In the genomic region with DNA sequence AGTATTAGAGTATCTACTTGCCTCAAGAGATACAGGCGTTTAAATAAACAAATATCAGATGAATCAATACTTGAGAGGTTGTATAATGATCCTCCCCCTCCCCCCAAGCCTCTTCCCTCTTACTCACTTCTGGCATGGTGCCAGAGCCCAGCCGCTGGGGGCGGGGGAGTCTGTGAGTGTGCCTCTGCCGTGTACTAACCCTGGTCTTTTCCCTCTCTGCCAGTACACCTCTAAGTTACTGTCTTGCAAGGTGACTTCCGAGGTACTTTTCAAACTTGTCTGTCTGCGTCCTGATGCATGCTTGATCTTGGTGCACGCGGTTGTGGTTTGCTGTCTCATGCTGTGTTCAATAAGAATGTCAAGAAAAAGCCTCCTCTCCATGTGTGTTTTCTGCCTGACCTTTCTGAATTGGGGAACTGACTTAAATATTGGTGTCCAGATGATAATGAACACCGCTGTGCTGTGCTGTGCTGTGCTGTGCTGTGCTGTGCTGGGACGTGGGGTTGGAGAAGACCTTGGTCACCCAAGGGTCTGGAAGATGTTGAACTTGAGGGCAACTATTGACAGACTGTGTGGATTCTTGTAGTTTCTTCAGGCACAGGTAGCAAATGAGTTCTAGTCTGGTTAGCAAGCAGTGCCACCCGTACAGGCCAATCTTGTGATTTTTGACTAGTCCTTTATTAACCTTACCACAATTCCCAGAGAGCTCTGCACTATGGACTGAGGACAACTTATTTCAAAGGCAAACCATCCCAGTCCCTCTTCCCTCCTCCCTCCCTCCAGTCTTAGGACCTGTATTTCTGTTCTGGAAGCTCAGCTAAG, we compare ENCODE assay signal across 9 mouse cellular contexts. TPM values are rescaled to one million over a fixed set of nuclear protein-coding genes. Genes with fewer than 3 reads are reported as not detected.
A peak's percentile ranks its signal among the peaks of the same experiment; 100 is the strongest.
DNase-seq lines count a peak whose midpoint lies in the region; ATAC-seq lines count a peak whose summit lies in the region.
"Had no signal": no experiment of that assay in that cellular context is flagged by ENCODE, and none has a peak within 500 bp of the region (broad histone marks: within the 10 kb centered on the region; RNA-seq: fewer than 3 reads in every experiment).

No protein-coding gene starts in this region.

- H3K4me1 ChIP-seq in forebrain, embryonic 11.5 days (replicated peaks; ENCODE audit: control insufficient read depth, insufficient read depth, low read length), result peaks cover 4% of the 10 kb centered on the region; the same call in 1 of the 2 replicates
- peaks cover 9% of the 10 kb centered on the region for H3K4me1 ChIP-seq in forebrain, embryonic 10.5 days
- H3K4me1 ChIP-seq in forebrain, embryonic 14.5 days (ENCODE audit: control insufficient read depth, insufficient read depth, low read length), result peaks cover 3% of the 10 kb centered on the region; the same call in 1 of the 2 replicates

- no peaks in the 10 kb centered on the region for H3K27me3 ChIP-seq in forebrain, embryonic 11.5 days (ENCODE audit: control insufficient read depth, insufficient read depth, low read length)
- no peaks in the 10 kb centered on the region for H3K27me3 ChIP-seq in forebrain, embryonic 10.5 days (ENCODE audit: poor library complexity, severe bottlenecking)
- H3K27me3 ChIP-seq in forebrain, embryonic 14.5 days (replicated peaks; ENCODE audit: control insufficient read depth, insufficient read depth, low read length), result no peaks in the 10 kb centered on the region
- H3K27me3 ChIP-seq: limb, embryonic 13.5 days had no signal

- no peak for ATAC-seq in forebrain, embryonic 11.5 days (replicated peaks; ENCODE audit: low FRiP score)
- peak; percentile 37 for ATAC-seq in forebrain, embryonic 14.5 days

- no peaks in the 10 kb centered on the region for H3K9me3 ChIP-seq in forebrain, embryonic 11.5 days (ENCODE audit: control insufficient read depth, low read length)
- H3K9me3 ChIP-seq in forebrain, embryonic 10.5 days, result no peaks in the 10 kb centered on the region
- H3K9me3 ChIP-seq in forebrain, embryonic 14.5 days (replicated peaks; ENCODE audit: control insufficient read depth, low read length), result no peaks in the 10 kb centered on the region
- H3K9me3 ChIP-seq: limb, embryonic 13.5 days had no signal

- H3K4me3 ChIP-seq in forebrain, embryonic 11.5 days (ENCODE audit: low read depth, low read length), result no peak overlapping the region
- H3K4me3 ChIP-seq in forebrain, embryonic 10.5 days, result no peak overlapping the region
- H3K4me3 ChIP-seq in forebrain, embryonic 14.5 days (ENCODE audit: low read depth, low read length), result no peak overlapping the region
- H3K4me3 ChIP-seq: limb, embryonic 13.5 days had no signal

- H3K9ac ChIP-seq in forebrain, embryonic 11.5 days (ENCODE audit: low read length), result no peak overlapping the region
- H3K9ac ChIP-seq in forebrain, embryonic 14.5 days (ENCODE audit: low read length), result no peak overlapping the region
- H3K9ac ChIP-seq: limb, embryonic 13.5 days had no signal

- H3K27ac ChIP-seq in forebrain, embryonic 11.5 days (ENCODE audit: low read depth, low read length), result no peak overlapping the region
- no peak overlapping the region for H3K27ac ChIP-seq in forebrain, embryonic 10.5 days
- no peak overlapping the region for H3K27ac ChIP-seq in forebrain, embryonic 14.5 days (ENCODE audit: low read depth, low read length)
- H3K27ac ChIP-seq: limb, embryonic 13.5 days had no signal

- no peaks in the 10 kb centered on the region for H3K36me3 ChIP-seq in forebrain, embryonic 11.5 days (ENCODE audit: control insufficient read depth, insufficient read depth, low read length)
- no peaks in the 10 kb centered on the region for H3K36me3 ChIP-seq in forebrain, embryonic 10.5 days (replicated peaks)
- H3K36me3 ChIP-seq in forebrain, embryonic 14.5 days (ENCODE audit: control insufficient read depth, insufficient read depth, low read length), result no peaks in the 10 kb centered on the region
- H3K36me3 ChIP-seq: limb, embryonic 13.5 days had no signal

- DNase-seq in forebrain, embryonic 11.5 days (ENCODE audit: low spot score), result peak; percentile 67
- no peak for DNase-seq in forebrain, embryonic 10.5 days (ENCODE audit: extremely low spot score, low spot score)
- DNase-seq in B cell, adult 2 months, result peak; percentile 20 to 34
- DNase-seq in forebrain, embryonic 14.5 days (ENCODE audit: low spot score), result peak; percentile 68
- peak; percentile 72 for DNase-seq in kidney, adult 9 months
- DNase-seq in thymus, postnatal 14 days, result peak; percentile 61
- DNase-seq in right cerebral cortex, postnatal 10 days (ENCODE audit: low spot score in 2 of 2), result no peak
- DNase-seq in ovary, postnatal 10 days (ENCODE audit: low spot score), result no peak

- no peak overlapping the region for H3K4me2 ChIP-seq in forebrain, embryonic 11.5 days (ENCODE audit: low read depth, low read length, severe bottlenecking)
- no peak overlapping the region for H3K4me2 ChIP-seq in forebrain, embryonic 14.5 days (ENCODE audit: low read length)
- H3K4me2 ChIP-seq: limb, embryonic 13.5 days had no signal

- 77% methylated on average over 11 of the region's 11 CpGs for WGBS in forebrain, embryonic 11.5 days
- WGBS in forebrain, embryonic 10.5 days, result 81% methylated on average over 11 of the region's 11 CpGs
- WGBS in forebrain, embryonic 14.5 days, result 52% methylated on average over 11 of the region's 11 CpGs

RNA-seq across cellular contexts. Expression of a gene that starts 29.8 kb away (rescaled TPM):
- not detected in 2 replicates for polyA plus RNA-seq in forebrain, embryonic 11.5 days (2014; fragmentation: Nextera tagmentation; extraction: Ambion mirVana)
- polyA plus RNA-seq in forebrain, embryonic 10.5 days (2016; fragmentation: Nextera tagmentation; extraction: Ambion mirVana), result not detected in 2 replicates
- polyA plus RNA-seq in forebrain, embryonic 14.5 days (2014; fragmentation: Nextera tagmentation; extraction: Ambion mirVana), result not detected in 2 replicates

Comparison
In these comparisons a context has a peak if more than half of its experiments do, and no peak if none do; other contexts are left out.
1. DNase-seq: peak in forebrain, embryonic 11.5 days (single experiment), B cell, adult 2 months (2 of 2), forebrain, embryonic 14.5 days (single experiment), kidney, adult 9 months (single experiment) and thymus, postnatal 14 days (single experiment); none in forebrain, embryonic 10.5 days (single experiment), right cerebral cortex, postnatal 10 days (0 of 2) and ovary, postnatal 10 days (single experiment).